Mouse (Mus musculus): ENCODE data around the gene Mfsd5.

DNA sequence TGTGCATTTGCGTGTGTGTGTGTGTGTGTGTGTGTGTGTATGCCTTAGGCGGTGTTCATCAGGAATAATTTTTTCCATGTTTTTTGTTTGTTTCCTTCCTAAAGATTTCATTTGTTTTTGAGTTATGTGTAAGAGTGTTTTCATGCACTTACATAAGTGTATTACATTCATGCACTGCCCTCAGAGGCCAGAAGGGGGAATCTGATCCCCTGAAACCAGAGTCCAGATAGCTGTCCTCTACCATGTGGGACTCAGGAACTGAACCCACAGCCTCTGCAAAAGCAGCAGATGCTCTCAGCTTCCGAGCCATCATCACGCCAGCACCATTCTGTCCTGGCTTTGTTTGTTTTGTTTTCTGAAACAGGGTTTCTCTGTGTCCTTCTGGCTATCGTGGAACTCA, 13.7 kb upstream of the Mfsd5 start:
- TF ChIP-seq TAL1 (IDR thresholded peaks at IDR 0.05; ENCODE audit: low read length) (no peak), GATA1 (IDR thresholded peaks at IDR 0.05; ENCODE audit: low read length) (no peak)

Measured in erythroblast, embryonic 14.5 days (primary cell).